Comparison of ENCODE assay signal across 7 mouse cellular contexts in genomic region chr1:135729367-135729713, GRCm38 (mm10). TPM values are rescaled to one million over a fixed set of nuclear protein-coding genes. Genes with fewer than 3 reads are reported as not detected.
DNase-seq lines count a peak whose midpoint lies in the region; ATAC-seq lines count a peak whose summit lies in the region.

No protein-coding gene starts in this region.

- no peaks in the 10 kb centered on the region for H3K9me3 ChIP-seq in forebrain, embryonic 14.5 days (replicated peaks; ENCODE audit: control insufficient read depth, low read length)
- no peaks in the 10 kb centered on the region for H3K9me3 ChIP-seq in limb, embryonic 15.5 days
- no peaks in the 10 kb centered on the region for H3K9me3 ChIP-seq in neural tube, embryonic 15.5 days (replicated peaks)

- peak overlapping the region; percentile 45 for H3K4me3 ChIP-seq in forebrain, embryonic 14.5 days (ENCODE audit: low read depth, low read length)
- peak overlapping the region; percentile 60 for H3K4me3 ChIP-seq in limb, embryonic 15.5 days
- H3K4me3 ChIP-seq in neural tube, embryonic 15.5 days (replicated peaks): peak overlapping the region; percentile 51

- H3K4me2 ChIP-seq in forebrain, embryonic 14.5 days (ENCODE audit: low read length): peak overlapping the region; percentile 83
- peak overlapping the region; percentile 78 for H3K4me2 ChIP-seq in limb, embryonic 15.5 days
- H3K4me2 ChIP-seq in neural tube, embryonic 15.5 days: peak overlapping the region; percentile 82

- peak overlapping the region; percentile 64 for H3K9ac ChIP-seq in forebrain, embryonic 14.5 days (ENCODE audit: low read length)
- H3K9ac ChIP-seq in limb, embryonic 15.5 days: peak overlapping the region; percentile 60
- peak overlapping the region; percentile 47 for H3K9ac ChIP-seq in neural tube, embryonic 15.5 days (replicated peaks)

- H3K4me1 ChIP-seq in forebrain, embryonic 14.5 days (ENCODE audit: control insufficient read depth, insufficient read depth, low read length): peaks cover 32% of the 10 kb centered on the region
- peaks cover 58% of the 10 kb centered on the region for H3K4me1 ChIP-seq in limb, embryonic 15.5 days
- H3K4me1 ChIP-seq in neural tube, embryonic 15.5 days: peaks cover 37% of the 10 kb centered on the region

- DNase-seq in layer of hippocampus, adult 9-11 months: peak; percentile 87
- DNase-seq in layer of hippocampus, postnatal 10 days (ENCODE audit: low spot score in 2 of 2): no peak
- peak; percentile 29 for DNase-seq in c-Kit-negative CD71-positive TER-119-positive erythroid progenitor cells, embryonic 14.5 days (ENCODE audit: low read depth, low spot score)
- DNase-seq in forebrain, embryonic 14.5 days (ENCODE audit: low spot score): no peak
- DNase-seq in right cerebral cortex, postnatal 4 days: no peak

- ATAC-seq in forebrain, embryonic 14.5 days: peak; percentile 10; the same call in 1 of the 2 replicates
- no peak; the same call in 1 of the 2 replicates for ATAC-seq in limb, embryonic 15.5 days (ENCODE audit: insufficient number of reproducible peaks, low FRiP score, low TSS enrichment, low read depth)
- ATAC-seq in neural tube, embryonic 15.5 days (ENCODE audit: low FRiP score): peak; percentile 39

- H3K36me3 ChIP-seq in forebrain, embryonic 14.5 days (ENCODE audit: control insufficient read depth, insufficient read depth, low read length): no peaks in the 10 kb centered on the region
- H3K36me3 ChIP-seq in limb, embryonic 15.5 days: no peaks in the 10 kb centered on the region
- no peaks in the 10 kb centered on the region for H3K36me3 ChIP-seq in neural tube, embryonic 15.5 days

- no peaks in the 10 kb centered on the region for H3K27me3 ChIP-seq in forebrain, embryonic 14.5 days (replicated peaks; ENCODE audit: control insufficient read depth, insufficient read depth, low read length)
- H3K27me3 ChIP-seq in limb, embryonic 15.5 days: no peaks in the 10 kb centered on the region
- H3K27me3 ChIP-seq in neural tube, embryonic 15.5 days (replicated peaks): no peaks in the 10 kb centered on the region; the same call in 1 of the 2 replicates

- WGBS in forebrain, embryonic 14.5 days: 0% methylated on average over 10 of the region's 11 CpGs
- 2% methylated on average over 11 of the region's 11 CpGs for WGBS in limb, embryonic 15.5 days
- 0% methylated on average over 11 of the region's 11 CpGs for WGBS in neural tube, embryonic 15.5 days

- no peak overlapping the region for H3K27ac ChIP-seq in forebrain, embryonic 14.5 days (ENCODE audit: low read depth, low read length)
- peak overlapping the region; percentile 85 for H3K27ac ChIP-seq in limb, embryonic 15.5 days
- peak overlapping the region; percentile 54; the same call in 1 of the 2 replicates for H3K27ac ChIP-seq in neural tube, embryonic 15.5 days (replicated peaks)

RNA-seq across cellular contexts. Expression of gene Csrp1, which starts 9.5 kb away (rescaled TPM):
- 10 to 100 TPM; 82.2 to 91.4 TPM for total RNA-seq in layer of hippocampus, postnatal 10 days (2021)
- polyA plus RNA-seq in forebrain, embryonic 14.5 days (2014; fragmentation: Nextera tagmentation; extraction: Ambion mirVana): 22.3 and 24.9 TPM in 2 replicates
- 89.7 and 104 TPM in 2 replicates for polyA plus RNA-seq in limb, embryonic 15.5 days (2015; fragmentation: Nextera tagmentation; extraction: Ambion mirVana)
- polyA plus RNA-seq in neural tube, embryonic 15.5 days (2015; fragmentation: Nextera tagmentation; extraction: Ambion mirVana): 18.8 and 48.9 TPM in 2 replicates

RNA-seq across cellular contexts. Expression of gene Phlda3, which starts 36.6 kb away (rescaled TPM):
- 10 to 100 TPM; 12.3 to 12.7 TPM for total RNA-seq in layer of hippocampus, postnatal 10 days (2021)
- 16.4 and 17.4 TPM in 2 replicates for polyA plus RNA-seq in forebrain, embryonic 14.5 days (2014; fragmentation: Nextera tagmentation; extraction: Ambion mirVana)
- 96.2 and 105 TPM in 2 replicates for polyA plus RNA-seq in limb, embryonic 15.5 days (2015; fragmentation: Nextera tagmentation; extraction: Ambion mirVana)
- 54.1 and 62.9 TPM in 2 replicates for polyA plus RNA-seq in neural tube, embryonic 15.5 days (2015; fragmentation: Nextera tagmentation; extraction: Ambion mirVana)

RNA-seq across cellular contexts. Expression of gene Tnni1, which starts 49.9 kb away (rescaled TPM):
- total RNA-seq in layer of hippocampus, postnatal 10 days (2021): not detected
- polyA plus RNA-seq in forebrain, embryonic 14.5 days (2014; fragmentation: Nextera tagmentation; extraction: Ambion mirVana): 0.39 TPM in 1 of 2 replicates, not detected in the other
- 231 and 577 TPM in 2 replicates for polyA plus RNA-seq in limb, embryonic 15.5 days (2015; fragmentation: Nextera tagmentation; extraction: Ambion mirVana)
- 19.9 and 31.1 TPM in 2 replicates for polyA plus RNA-seq in neural tube, embryonic 15.5 days (2015; fragmentation: Nextera tagmentation; extraction: Ambion mirVana)

Comparison
In these comparisons a context has a peak if more than half of its experiments do, and no peak if none do; other contexts are left out.
1. DNase-seq: peak in layer of hippocampus, adult 9-11 months (single experiment) and c-Kit-negative CD71-positive TER-119-positive erythroid progenitor cells, embryonic 14.5 days (single experiment); none in layer of hippocampus, postnatal 10 days (0 of 2), forebrain, embryonic 14.5 days (single experiment) and right cerebral cortex, postnatal 4 days (single experiment).
2. RNA of gene Tnni1, which starts 49.9 kb away (polyA plus RNA-seq): 231 to 577 TPM in limb, embryonic 15.5 days and 19.9 to 31.1 TPM in neural tube, embryonic 15.5 days; 0.39 TPM in forebrain, embryonic 14.5 days; every median in the first group is over 10 times any median in the second.
3. Peak in every context shown above with its lines, with median percentiles within 50 percentile points of each other: H3K4me2 ChIP-seq, H3K4me3 ChIP-seq and H3K9ac ChIP-seq.